Mouse (Mus musculus): ENCODE data around the gene Tmem50a. TPM values are rescaled to one million over a fixed set of nuclear protein-coding genes. Genes with fewer than 3 reads are reported as not detected.

Gene Tmem50a
- polyA plus RNA-seq, 1 experiment from 2014 or later: 94.9 TPM

GRCm38 (mm10) chr4:134856501-134856900, 58.3 kb downstream of the Tmem50a start:
- H3K4me3 ChIP-seq: no peak overlapping the region
- H3K27ac ChIP-seq: no peak overlapping the region

DNA sequence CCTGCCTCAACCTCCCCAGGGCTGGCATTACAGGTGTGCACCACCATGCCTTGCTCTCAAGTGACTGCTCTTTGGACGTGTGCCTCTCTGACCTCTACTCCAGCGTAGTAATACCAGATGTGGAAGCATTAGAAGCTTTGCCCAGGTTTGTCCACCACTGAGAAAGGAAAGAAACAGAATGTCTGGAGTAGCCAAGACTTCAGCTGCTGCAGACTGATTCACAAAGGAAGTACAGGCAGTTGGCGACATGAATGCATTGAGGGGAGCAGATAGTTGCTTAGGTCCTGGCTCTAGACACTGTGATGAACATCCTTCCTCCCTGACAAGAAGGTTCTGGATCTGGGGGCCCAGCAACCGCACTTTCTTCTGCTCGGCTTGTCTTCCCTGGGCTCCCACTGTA, 58.8 kb downstream of the Tmem50a start:
- 48% methylated on average over 5 of the region's 5 CpGs for WGBS (ENCODE audit: insufficient replicate concordance)
- Histone ChIP-seq H3K27me3 (replicated peaks) (peaks cover 14% of the 10 kb centered on the region; the same call in 1 of the 2 replicates), H3K36me3 (0 out of 2 replicates have a peak, but pooled peaks cover under 1% of the 10 kb centered on the region), H3K27ac (no peak overlapping the region), H3K4me3 (no peak overlapping the region), H3K9ac (0 out of 2 replicates have a peak overlapping the region, but pooled peaks have one; percentile 1), H3K4me2 (no peak overlapping the region), H3K9me3 (replicated peaks) (no peaks in the 10 kb centered on the region), H3K4me1 (peaks cover 49% of the 10 kb centered on the region)
- no peak for ATAC-seq

More at GRCm38 (mm10) chr4:134856501-134856900, 58.3 kb downstream of the Tmem50a start:
- H3K27me3 ChIP-seq (replicated peaks): peaks cover 14% of the 10 kb centered on the region; the same call in 1 of the 2 replicates
- 36% methylated on average over 5 of the region's 5 CpGs for WGBS (ENCODE audit: insufficient replicate concordance)
- no peak overlapping the region for H3K4me2 ChIP-seq
- peaks cover 46% of the 10 kb centered on the region for H3K4me1 ChIP-seq
- no peak for ATAC-seq
- 0 out of 2 replicates have a peak overlapping the region, but pooled peaks have one; percentile 1 for H3K9ac ChIP-seq
- H3K36me3 ChIP-seq: no peaks in the 10 kb centered on the region
- H3K9me3 ChIP-seq (replicated peaks): no peaks in the 10 kb centered on the region

- peaks cover 14% of the 10 kb centered on the region; the same call in 1 of the 2 replicates for H3K27me3 ChIP-seq (replicated peaks)
- peaks cover 56% of the 10 kb centered on the region for H3K4me1 ChIP-seq
- H3K4me3 ChIP-seq: no peak overlapping the region
- no peaks in the 10 kb centered on the region for H3K9me3 ChIP-seq (replicated peaks)
- peaks cover 5% of the 10 kb centered on the region; the same call in 1 of the 2 replicates for H3K36me3 ChIP-seq
- H3K4me2 ChIP-seq: no peak overlapping the region
- WGBS (ENCODE audit: insufficient replicate concordance): 76% methylated on average over 3 of the region's 3 CpGs
- H3K27ac ChIP-seq: no peak overlapping the region; the same call in 1 of the 2 replicates
- ATAC-seq: no peak
- no peak overlapping the region for H3K9ac ChIP-seq
Observed at GRCm38 (mm10) chr4:134855371-134855770, 59.5 kb downstream of the Tmem50a start.

DNA sequence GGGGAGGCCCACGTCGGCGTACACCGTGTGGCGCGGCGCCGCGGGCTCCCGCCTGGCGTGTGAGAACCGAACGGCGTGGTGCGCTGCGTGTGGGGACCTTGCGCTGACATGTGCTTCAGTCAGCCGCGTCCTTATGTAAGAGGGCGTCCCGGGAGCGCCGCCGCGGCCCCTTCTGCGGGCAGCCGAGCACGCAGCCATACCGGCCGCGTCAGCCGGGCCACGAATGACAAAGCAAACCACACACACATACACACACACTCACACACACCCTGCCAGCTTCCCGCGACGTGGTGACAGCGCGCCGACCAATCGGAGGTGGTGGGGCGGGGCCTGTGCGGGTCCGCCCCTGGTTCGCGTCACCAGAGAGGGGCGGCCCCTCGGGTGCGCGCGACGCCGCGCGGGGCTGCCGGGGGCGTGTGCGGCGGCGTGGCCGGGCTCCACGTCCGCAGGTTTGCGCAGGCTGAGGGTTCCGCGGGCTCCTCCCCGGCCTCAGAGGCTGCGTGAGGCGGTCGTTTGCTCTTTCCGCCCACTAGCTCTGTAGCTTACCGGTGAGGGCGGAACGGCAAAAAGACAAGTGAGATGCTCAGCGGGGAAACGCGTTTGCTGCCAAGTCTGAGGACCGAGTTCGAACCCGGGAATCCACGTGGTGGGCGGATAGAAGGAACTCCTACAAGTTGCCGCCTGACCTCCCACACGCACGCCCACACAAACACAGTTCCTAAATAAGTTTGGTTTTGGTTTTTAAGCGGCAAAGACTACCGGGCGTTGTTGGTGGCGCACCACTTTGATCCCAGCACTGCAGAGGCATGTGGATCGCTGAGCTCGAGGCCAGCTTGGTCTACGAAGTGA, 61.0 kb downstream of the Tmem50a start:
- peaks cover 10% of the 10 kb centered on the region; the same call in 1 of the 2 replicates for H3K36me3 ChIP-seq

DNA sequence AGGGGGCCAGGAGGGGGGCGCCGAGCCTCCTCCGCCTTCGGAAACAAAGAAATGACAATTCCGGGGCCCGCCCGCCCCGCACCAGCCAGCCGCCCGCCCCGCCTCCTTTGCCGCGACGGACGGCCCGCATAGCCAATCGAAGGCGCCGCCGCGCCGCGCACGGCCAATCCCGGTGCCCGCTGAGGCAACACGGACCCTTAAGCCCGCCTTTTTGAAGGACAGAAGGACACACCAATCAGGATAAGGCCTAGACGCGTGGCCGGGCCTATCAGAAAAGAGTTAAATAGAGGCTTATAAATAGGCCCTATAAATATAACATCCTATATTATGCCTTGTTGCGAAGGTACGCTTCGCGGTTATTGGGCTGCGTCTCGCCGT, 61.6 kb downstream of the Tmem50a start, which contains the start of gene Maco1:
TSS of gene Maco1 (minus strand) at position 87 of the 378 bp plus-strand sequence.
- Histone ChIP-seq H3K4me3 (peak within 1 kb of the TSS; percentile 92), H3K27ac (peak within 1 kb of the TSS; percentile 96)
- ATAC-seq: peak; percentile 90

More for the DNA sequence above, 61.0 kb downstream of the Tmem50a start:
- Histone ChIP-seq H3K9me3 (replicated peaks) (no peaks in the 10 kb centered on the region), H3K4me3 (peak overlapping the region; percentile 92), H3K27ac (peak overlapping the region; percentile 96), H3K4me2 (peak overlapping the region; percentile 93), H3K27me3 (replicated peaks) (peaks cover 14% of the 10 kb centered on the region; the same call in 1 of the 2 replicates), H3K4me1 (peaks cover 53% of the 10 kb centered on the region), H3K9ac (peak overlapping the region; percentile 89)
- ATAC-seq: peak; percentile 90
- under 1% methylated on average over 91 of the region's 91 CpGs for WGBS (ENCODE audit: insufficient replicate concordance)

DNA sequence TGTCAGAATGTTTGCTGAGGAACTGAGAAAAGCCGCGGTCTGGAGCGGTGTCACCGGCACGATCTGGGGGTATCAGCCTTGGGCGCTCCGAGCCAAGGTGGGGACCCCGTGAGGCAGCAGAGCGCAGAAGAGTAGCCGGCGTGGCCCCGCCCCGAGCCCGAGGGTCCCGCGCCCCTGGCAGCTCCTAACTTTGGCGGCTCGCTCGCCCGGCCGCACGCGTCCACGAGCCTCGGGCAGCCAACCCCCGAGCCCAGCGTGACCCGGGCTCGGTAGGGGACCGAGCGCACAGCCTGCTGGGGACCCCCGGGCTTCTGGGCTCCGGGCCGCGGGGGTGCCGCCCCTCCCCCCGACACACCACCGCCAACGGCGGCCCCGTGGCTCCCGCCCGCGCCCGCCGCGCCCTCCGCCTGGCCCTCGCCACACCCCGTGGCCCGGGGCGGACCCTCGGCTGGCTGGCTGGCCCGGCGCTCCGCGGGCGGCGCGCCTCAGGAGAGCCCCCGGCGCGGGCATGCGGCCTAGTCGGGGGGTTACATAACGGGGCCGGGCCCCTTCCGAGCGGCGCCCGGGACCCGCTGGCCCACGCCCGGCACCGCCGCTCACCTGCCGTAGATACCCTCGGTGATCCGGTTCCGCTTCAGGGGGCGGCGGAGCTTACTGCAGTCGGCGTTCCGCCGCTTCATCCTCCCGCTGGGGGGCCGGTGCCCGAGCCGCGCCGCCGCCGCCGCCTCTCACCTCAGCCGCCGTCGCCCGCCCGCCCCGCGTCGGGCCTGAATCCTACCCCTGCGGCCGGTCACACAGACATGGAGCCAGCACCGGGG, 62.2 kb downstream of the Tmem50a start:
- H3K27me3 ChIP-seq (replicated peaks): peaks cover 14% of the 10 kb centered on the region; the same call in 1 of the 2 replicates
- peak overlapping the region; percentile 89 for H3K9ac ChIP-seq
- peak; percentile 60 for ATAC-seq
- peak overlapping the region; percentile 92 for H3K4me3 ChIP-seq
- H3K9me3 ChIP-seq (replicated peaks): no peaks in the 10 kb centered on the region
- peak overlapping the region; percentile 86 for H3K27ac ChIP-seq
- H3K4me2 ChIP-seq: peak overlapping the region; percentile 93
- 3% methylated on average over 79 of the region's 106 CpGs for WGBS (ENCODE audit: insufficient replicate concordance)
- peaks cover 62% of the 10 kb centered on the region for H3K4me1 ChIP-seq
- H3K36me3 ChIP-seq: peaks cover 13% of the 10 kb centered on the region; the same call in 1 of the 2 replicates

More for the DNA sequence above, 61.6 kb downstream of the Tmem50a start, which contains the start of gene Maco1:
- peak within 1 kb of the TSS; percentile 93 for H3K4me2 ChIP-seq
- H3K27me3 ChIP-seq (replicated peaks): peaks cover 14% of the 10 kb centered on the region; the same call in 1 of the 2 replicates
- H3K36me3 ChIP-seq: peaks cover 10% of the 10 kb centered on the region; the same call in 1 of the 2 replicates
- H3K4me1 ChIP-seq: peaks cover 57% of the 10 kb centered on the region
- no peaks in the 10 kb centered on the region for H3K9me3 ChIP-seq (replicated peaks)
- peak within 1 kb of the TSS; percentile 89 for H3K9ac ChIP-seq
- under 1% methylated on average over 37 of the region's 38 CpGs for WGBS (ENCODE audit: insufficient replicate concordance)

DNA sequence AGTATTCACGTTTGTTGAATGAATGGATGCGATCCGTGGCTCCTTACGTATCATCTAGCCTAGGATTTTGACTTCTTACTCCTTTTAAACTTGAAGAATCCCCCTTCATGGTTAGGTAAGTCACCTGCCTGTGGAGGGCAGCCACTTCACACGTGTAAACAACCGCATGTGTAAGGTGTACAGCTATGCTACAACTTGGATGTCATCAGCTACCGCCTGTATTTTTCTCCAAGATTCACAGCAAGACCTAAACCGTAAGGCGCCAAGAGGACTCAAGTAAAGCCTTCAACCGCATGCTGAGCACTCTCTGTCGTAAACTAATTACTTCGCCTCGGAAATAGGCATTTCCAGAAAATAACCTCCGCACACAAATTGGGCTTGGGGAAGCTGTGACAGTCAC, 62.9 kb downstream of the Tmem50a start:
- WGBS (ENCODE audit: insufficient replicate concordance): 17% methylated on average over 14 of the region's 14 CpGs

DNA sequence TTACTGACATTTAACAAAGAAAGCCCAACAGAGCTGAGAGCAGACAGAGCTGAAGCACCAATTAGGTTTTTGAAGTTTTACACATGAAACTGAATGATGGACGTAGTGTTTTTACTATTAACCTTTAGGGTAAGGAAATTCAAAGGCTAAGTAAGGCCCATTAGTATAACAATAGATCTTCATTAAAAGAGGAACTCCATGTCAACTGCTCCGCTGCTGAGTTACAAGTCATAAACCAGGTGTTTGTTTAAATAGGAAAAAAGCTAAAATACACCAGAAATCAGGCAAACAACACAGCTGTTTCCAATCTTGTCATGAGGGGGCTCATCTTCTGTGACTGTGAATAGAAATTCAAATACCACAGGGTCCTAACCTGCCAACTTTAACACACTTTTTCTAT, 63.6 kb downstream of the Tmem50a start:
- no peaks in the 10 kb centered on the region for H3K9me3 ChIP-seq (replicated peaks)
- H3K4me3 ChIP-seq: peak overlapping the region; percentile 92
- peaks cover 67% of the 10 kb centered on the region for H3K4me1 ChIP-seq
- WGBS (ENCODE audit: insufficient replicate concordance): 70% methylated on average over 2 of the region's 2 CpGs
- H3K4me2 ChIP-seq: peak overlapping the region; percentile 93
- H3K27ac ChIP-seq: peak overlapping the region; percentile 86
- peak overlapping the region; percentile 89 for H3K9ac ChIP-seq
- 0 out of 2 replicates have a peak, but pooled peaks cover 11% of the 10 kb centered on the region for H3K27me3 ChIP-seq (replicated peaks)
- peaks cover 21% of the 10 kb centered on the region for H3K36me3 ChIP-seq
- no peak for ATAC-seq

More for the DNA sequence above, 62.9 kb downstream of the Tmem50a start:
- Histone ChIP-seq H3K9me3 (replicated peaks) (no peaks in the 10 kb centered on the region), H3K4me1 (peaks cover 69% of the 10 kb centered on the region), H3K9ac (peak overlapping the region; percentile 89), H3K4me2 (peak overlapping the region; percentile 93), H3K36me3 (peaks cover 19% of the 10 kb centered on the region), H3K4me3 (peak overlapping the region; percentile 92), H3K27ac (peak overlapping the region; percentile 86), H3K27me3 (replicated peaks) (0 out of 2 replicates have a peak, but pooled peaks cover 14% of the 10 kb centered on the region)
- no peak for ATAC-seq

- Histone ChIP-seq H3K4me3 (peak overlapping the region; percentile 92), H3K27me3 (replicated peaks) (0 out of 2 replicates have a peak, but pooled peaks cover 4% of the 10 kb centered on the region), H3K9me3 (replicated peaks) (no peaks in the 10 kb centered on the region), H3K27ac (0 out of 2 replicates have a peak overlapping the region, but pooled peaks have one; percentile 45), H3K4me2 (peak overlapping the region; percentile 93; the same call in 1 of the 2 replicates), H3K9ac (no peak overlapping the region), H3K36me3 (peaks cover 21% of the 10 kb centered on the region), H3K4me1 (peaks cover 64% of the 10 kb centered on the region)
- 82% methylated on average over 4 of the region's 4 CpGs for WGBS (ENCODE audit: insufficient replicate concordance)
- no peak for ATAC-seq
Observed at GRCm38 (mm10) chr4:134850551-134850950, 64.3 kb downstream of the Tmem50a start.
